Mouse (Mus musculus): ENCODE measurements at regions not wholly inside any gene's neighbourhood (a gene's known extent, or its start where the extent isn't known, plus 50 kb on each side); places are given as distances from the start of the nearest gene placed in this dataset.

- no peak for DNase-seq
These were observed 60.8 kb upstream of the Thy1 start for GRCm38 (mm10) chr9:43982359-43982889.

- no peak for DNase-seq
These were observed 60.0 kb upstream of the Thy1 start for GRCm38 (mm10) chr9:43983220-43983619.

- DNase-seq = peak; percentile 87
These were observed 58.8 kb upstream of the Thy1 start for GRCm38 (mm10) chr9:43984181-43985062.

- DNase-seq = no peak
These were observed 55.2 kb upstream of the Thy1 start for GRCm38 (mm10) chr9:43987957-43988356.

- DNase-seq = no peak
These were observed 54.0 kb upstream of the Thy1 start for GRCm38 (mm10) chr9:43988981-43989860.

- no peak for DNase-seq
These were observed 53.1 kb upstream of the Thy1 start for GRCm38 (mm10) chr9:43990124-43990523.

GRCm38 (mm10) chr9:43993221-43993976 is 49.8 kb upstream of the Thy1 start:
- no peak for DNase-seq
